Mouse (Mus musculus): ENCODE data around the gene Ankrd63. TPM values are rescaled to one million over a fixed set of nuclear protein-coding genes. Genes with fewer than 3 reads are reported as not detected.

The Ankrd63 gene
- polyA plus RNA-seq, 1 experiment from 2014 or later: not detected

GRCm38 (mm10) chr2:118725511-118725910 is 21.7 kb upstream of the Ankrd63 start:
- no peak overlapping the region for H3K4me2 ChIP-seq
- H3K27me3 ChIP-seq (replicated peaks): peaks cover 17% of the 10 kb centered on the region; the same call in 1 of the 2 replicates
- ATAC-seq (ENCODE audit: low FRiP score): no peak
- H3K36me3 ChIP-seq: no peaks in the 10 kb centered on the region
- H3K9me3 ChIP-seq (replicated peaks): no peaks in the 10 kb centered on the region
- no peak overlapping the region for H3K9ac ChIP-seq (replicated peaks)
- WGBS: 89% methylated on average over 4 of the region's 4 CpGs
- H3K4me1 ChIP-seq: peaks cover 13% of the 10 kb centered on the region; the same call in 1 of the 2 replicates
- no peak overlapping the region for H3K27ac ChIP-seq (replicated peaks)
- no peak overlapping the region for H3K4me3 ChIP-seq (replicated peaks)

GRCm38 (mm10) chr2:118723693-118724486 is 20.1 kb upstream of the Ankrd63 start:
- H3K27me3 ChIP-seq (replicated peaks): peaks cover 9% of the 10 kb centered on the region; the same call in 1 of the 2 replicates
- ATAC-seq (ENCODE audit: low FRiP score): no peak
- H3K4me3 ChIP-seq (replicated peaks): no peak overlapping the region
- no peaks in the 10 kb centered on the region for H3K9me3 ChIP-seq (replicated peaks)
- WGBS: 81% methylated on average over 15 of the region's 15 CpGs
- H3K4me2 ChIP-seq: no peak overlapping the region
- no peaks in the 10 kb centered on the region for H3K36me3 ChIP-seq
- H3K9ac ChIP-seq (replicated peaks): no peak overlapping the region
- peaks cover 8% of the 10 kb centered on the region; the same call in 1 of the 2 replicates for H3K4me1 ChIP-seq
- H3K27ac ChIP-seq (replicated peaks): no peak overlapping the region

- H3K9ac ChIP-seq (replicated peaks): no peak overlapping the region
- no peaks in the 10 kb centered on the region for H3K36me3 ChIP-seq
- H3K4me1 ChIP-seq: peaks cover 6% of the 10 kb centered on the region; the same call in 1 of the 2 replicates
- peaks cover 21% of the 10 kb centered on the region for H3K27me3 ChIP-seq (replicated peaks)
- no peak overlapping the region for H3K4me3 ChIP-seq (replicated peaks)
- H3K27ac ChIP-seq (replicated peaks): no peak overlapping the region
- no peak for ATAC-seq (ENCODE audit: low FRiP score)
- H3K9me3 ChIP-seq (replicated peaks): no peaks in the 10 kb centered on the region
- H3K4me2 ChIP-seq: no peak overlapping the region
- WGBS: 89% methylated on average over 5 of the region's 5 CpGs
These were observed 12.9 kb upstream of the Ankrd63 start for GRCm38 (mm10) chr2:118716677-118717076.

GRCm38 (mm10) chr2:118714230-118714629 is 10.5 kb upstream of the Ankrd63 start:
- no peak overlapping the region for H3K9ac ChIP-seq (replicated peaks)
- no peaks in the 10 kb centered on the region for H3K9me3 ChIP-seq (replicated peaks)
- H3K4me2 ChIP-seq: no peak overlapping the region
- H3K4me3 ChIP-seq (replicated peaks): no peak overlapping the region
- WGBS: 22% methylated on average over 4 of the region's 4 CpGs
- peaks cover 19% of the 10 kb centered on the region for H3K4me1 ChIP-seq
- no peak overlapping the region for H3K27ac ChIP-seq (replicated peaks)
- H3K27me3 ChIP-seq (replicated peaks): peaks cover 36% of the 10 kb centered on the region
- ATAC-seq (ENCODE audit: low FRiP score): peak; percentile 23; the same call in 1 of the 2 replicates
- H3K36me3 ChIP-seq: no peaks in the 10 kb centered on the region

DNA sequence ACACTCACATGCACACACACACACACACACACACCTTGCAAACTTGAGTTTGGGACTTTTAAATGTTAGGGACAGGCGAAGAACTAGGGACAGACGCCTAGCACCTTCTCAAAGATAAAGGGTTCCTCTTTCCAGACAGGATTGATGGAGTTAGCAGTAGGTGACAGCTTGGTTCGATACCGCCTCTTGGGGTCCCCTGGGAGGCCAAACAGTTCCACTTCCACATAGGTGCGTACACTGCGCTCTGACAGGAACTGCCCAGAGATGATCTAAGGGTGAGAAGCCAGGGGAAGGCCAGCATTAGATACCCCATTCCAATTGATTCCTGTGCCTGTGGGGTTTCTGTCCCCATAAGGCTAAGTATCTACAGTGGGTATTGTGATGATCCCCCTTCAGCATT is 9.9 kb upstream of the Ankrd63 start:
- no peaks in the 10 kb centered on the region for H3K36me3 ChIP-seq
- no peak overlapping the region for H3K27ac ChIP-seq (replicated peaks)
- no peaks in the 10 kb centered on the region for H3K9me3 ChIP-seq (replicated peaks)
- no peak for ATAC-seq (ENCODE audit: low FRiP score)
- peaks cover 42% of the 10 kb centered on the region for H3K27me3 ChIP-seq (replicated peaks)
- H3K4me3 ChIP-seq (replicated peaks): no peak overlapping the region
- peaks cover 19% of the 10 kb centered on the region for H3K4me1 ChIP-seq
- H3K9ac ChIP-seq (replicated peaks): no peak overlapping the region
- WGBS: 93% methylated on average over 6 of the region's 6 CpGs
- H3K4me2 ChIP-seq: no peak overlapping the region

GRCm38 (mm10) chr2:118711038-118711494 is 7.3 kb upstream of the Ankrd63 start:
- Histone ChIP-seq H3K9ac (replicated peaks) (peak overlapping the region; percentile 59), H3K4me3 (replicated peaks) (peak overlapping the region; percentile 49), H3K9me3 (replicated peaks) (no peaks in the 10 kb centered on the region), H3K27ac (replicated peaks) (no peak overlapping the region), H3K4me1 (peaks cover 19% of the 10 kb centered on the region), H3K36me3 (no peaks in the 10 kb centered on the region), H3K4me2 (peak overlapping the region; percentile 95), H3K27me3 (replicated peaks) (peaks cover 68% of the 10 kb centered on the region)
- whole genome bisulfite sequencing: 1% methylated on average over 36 of the region's 36 CpGs
- ATAC-seq (ENCODE audit: low FRiP score): peak; percentile 76

DNA sequence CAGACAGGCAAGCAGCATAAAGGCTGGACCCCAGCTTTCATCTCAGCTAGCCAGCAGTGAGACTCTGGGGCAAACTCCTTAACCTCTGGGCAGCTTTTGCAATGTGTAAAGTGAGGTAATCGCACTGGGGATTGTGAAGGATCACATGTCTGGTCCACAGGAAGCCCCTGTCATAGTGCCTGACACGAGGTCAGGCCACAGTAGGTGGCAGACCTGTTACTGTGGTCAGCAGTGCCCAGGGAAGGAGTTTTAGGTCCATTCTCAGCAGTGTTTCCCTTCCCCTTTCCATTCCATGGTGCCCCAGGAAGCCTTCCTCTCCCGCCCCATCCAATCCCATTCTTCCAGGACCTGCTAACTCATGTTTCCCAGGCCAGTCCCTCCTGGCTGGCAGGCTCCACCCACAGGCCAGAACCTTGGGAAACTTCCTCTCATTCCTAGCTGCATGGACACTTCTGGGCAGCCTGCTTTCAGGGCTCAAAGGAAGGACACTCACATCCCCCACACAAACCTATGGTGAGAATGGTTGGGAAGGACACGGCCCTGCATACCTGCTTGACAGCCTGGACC is 6.0 kb upstream of the Ankrd63 start:
- Histone ChIP-seq H3K4me1 (peaks cover 19% of the 10 kb centered on the region), H3K27ac (replicated peaks) (no peak overlapping the region), H3K4me2 (no peak overlapping the region), H3K27me3 (replicated peaks) (peaks cover 81% of the 10 kb centered on the region), H3K9ac (replicated peaks) (no peak overlapping the region), H3K4me3 (replicated peaks) (no peak overlapping the region), H3K36me3 (no peaks in the 10 kb centered on the region), H3K9me3 (replicated peaks) (no peaks in the 10 kb centered on the region)
- WGBS: 40% methylated on average over 4 of the region's 4 CpGs
- ATAC-seq (ENCODE audit: low FRiP score): no peak

DNA sequence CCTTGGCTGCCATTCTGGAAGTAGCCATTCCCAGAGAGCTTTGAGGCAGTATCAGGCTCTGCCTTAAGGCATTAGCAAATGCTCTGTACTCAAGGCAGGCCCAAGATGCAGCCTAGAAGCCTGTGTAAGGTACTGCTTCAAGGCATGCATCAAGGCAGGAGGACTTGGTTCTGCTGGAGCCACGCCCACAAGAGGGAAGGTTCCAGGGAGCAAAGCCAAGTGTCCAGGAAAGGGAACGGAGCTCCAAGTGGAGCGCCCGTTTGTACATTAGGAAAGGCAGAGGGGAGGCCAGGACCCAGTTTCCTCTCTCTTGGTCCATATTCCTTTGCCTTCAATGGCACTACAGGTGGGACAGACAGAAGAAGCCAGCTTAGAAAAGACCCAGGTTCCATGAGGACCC is 4.7 kb upstream of the Ankrd63 start:
- no peak for ATAC-seq (ENCODE audit: low FRiP score)
- WGBS: 85% methylated on average over 4 of the region's 4 CpGs

GRCm38 (mm10) chr2:118706436-118706835 is 2.7 kb upstream of the Ankrd63 start:
- WGBS: 11% methylated on average over 6 of the region's 6 CpGs
- H3K4me1 ChIP-seq: peaks cover 33% of the 10 kb centered on the region

More for the DNA sequence above, 4.7 kb upstream of the Ankrd63 start:
- Histone ChIP-seq H3K9me3 (replicated peaks) (no peaks in the 10 kb centered on the region), H3K9ac (replicated peaks) (no peak overlapping the region), H3K4me2 (no peak overlapping the region), H3K4me3 (replicated peaks) (no peak overlapping the region), H3K4me1 (peaks cover 24% of the 10 kb centered on the region), H3K27me3 (replicated peaks) (peaks cover 91% of the 10 kb centered on the region), H3K27ac (replicated peaks) (no peak overlapping the region), H3K36me3 (no peaks in the 10 kb centered on the region)

GRCm38 (mm10) chr2:118702883-118703761 is 641 bp downstream of the Ankrd63 start:
- H3K27ac ChIP-seq (replicated peaks): no peak overlapping the region
- WGBS: under 1% methylated on average over 92 of the region's 93 CpGs
- H3K4me3 ChIP-seq (replicated peaks): peak overlapping the region; percentile 39
- H3K9ac ChIP-seq (replicated peaks): peak overlapping the region; percentile 31
- H3K9me3 ChIP-seq (replicated peaks): no peaks in the 10 kb centered on the region
- peak overlapping the region; percentile 70 for H3K4me2 ChIP-seq
- ATAC-seq (ENCODE audit: low FRiP score): peak; percentile 9; the same call in 1 of the 2 replicates
- H3K27me3 ChIP-seq (replicated peaks): peaks cover 94% of the 10 kb centered on the region
- H3K36me3 ChIP-seq: no peaks in the 10 kb centered on the region
- H3K4me1 ChIP-seq: peaks cover 37% of the 10 kb centered on the region

More at GRCm38 (mm10) chr2:118706436-118706835, 2.7 kb upstream of the Ankrd63 start:
- Histone ChIP-seq H3K4me2 (no peak overlapping the region), H3K36me3 (no peaks in the 10 kb centered on the region), H3K9ac (replicated peaks) (no peak overlapping the region), H3K27ac (replicated peaks) (no peak overlapping the region), H3K9me3 (replicated peaks) (no peaks in the 10 kb centered on the region), H3K4me3 (replicated peaks) (no peak overlapping the region), H3K27me3 (replicated peaks) (peaks cover 91% of the 10 kb centered on the region)
- no peak for ATAC-seq (ENCODE audit: low FRiP score)

Data from neural tube, embryonic 15.5 days (tissue).